Mouse (Mus musculus): Measurements from ENCODE around the gene Cap2. TPM values are rescaled to one million over a fixed set of nuclear protein-coding genes. Genes with fewer than 3 reads are reported as not detected.
A peak's percentile ranks its signal among the peaks of the same experiment; 100 is the strongest.

The Cap2 gene
- polyA plus RNA-seq, 1 experiment from 2014 or later, result 8.8 TPM

- H3K4me1 ChIP-seq (ENCODE audit: control insufficient read depth, insufficient read depth, low read length), result no peaks in the 10 kb centered on the region
These were observed 46.5 kb downstream of the Cap2 start for GRCm38 (mm10) chr13:46548132-46548531.

GRCm38 (mm10) chr13:46548600-46549179 is 47.0 kb downstream of the Cap2 start:
- Histone ChIP-seq H3K36me3 (replicated peaks; ENCODE audit: control insufficient read depth, insufficient read depth, low read depth, low read length) (no peaks in the 10 kb centered on the region), H3K9ac (replicated peaks; ENCODE audit: low read length) (no peak overlapping the region), H3K4me1 (ENCODE audit: control insufficient read depth, insufficient read depth, low read length) (no peaks in the 10 kb centered on the region), H3K4me2 (ENCODE audit: low read depth, low read length) (no peak overlapping the region), H3K27me3 (ENCODE audit: control insufficient read depth, insufficient read depth, low read length) (no peaks in the 10 kb centered on the region), H3K4me3 (ENCODE audit: low read depth, low read length) (no peak overlapping the region), H3K9me3 (replicated peaks; ENCODE audit: control insufficient read depth, low read length) (no peaks in the 10 kb centered on the region), H3K27ac (replicated peaks; ENCODE audit: low read depth, low read length) (no peak overlapping the region)
- no peak for DNase-seq (ENCODE audit: low spot score)
- WGBS, result 90% methylated on average over 5 of the region's 5 CpGs
- no peak for ATAC-seq (replicated peaks; ENCODE audit: insufficient number of reproducible peaks, low FRiP score, low TSS enrichment, low read depth)

More at GRCm38 (mm10) chr13:46548132-46548531, 46.5 kb downstream of the Cap2 start:
- no peaks in the 10 kb centered on the region for H3K9me3 ChIP-seq (replicated peaks; ENCODE audit: control insufficient read depth, low read length)
- H3K27ac ChIP-seq (replicated peaks; ENCODE audit: low read depth, low read length), result no peak overlapping the region
- ATAC-seq (replicated peaks; ENCODE audit: insufficient number of reproducible peaks, low FRiP score, low TSS enrichment, low read depth) (no peak), DNase-seq (ENCODE audit: low spot score) (no peak)
- H3K9ac ChIP-seq (replicated peaks; ENCODE audit: low read length), result no peak overlapping the region
- H3K4me2 ChIP-seq (ENCODE audit: low read depth, low read length), result no peak overlapping the region
- H3K4me3 ChIP-seq (ENCODE audit: low read depth, low read length), result no peak overlapping the region
- no peaks in the 10 kb centered on the region for H3K27me3 ChIP-seq (ENCODE audit: control insufficient read depth, insufficient read depth, low read length)
- 84% methylated on average over 8 of the region's 8 CpGs for WGBS
- no peaks in the 10 kb centered on the region for H3K36me3 ChIP-seq (replicated peaks; ENCODE audit: control insufficient read depth, insufficient read depth, low read depth, low read length)

GRCm38 (mm10) chr13:46550627-46551026 is 49.0 kb downstream of the Cap2 start:
- Histone ChIP-seq H3K4me3 (ENCODE audit: low read depth, low read length) (no peak overlapping the region), H3K27me3 (ENCODE audit: control insufficient read depth, insufficient read depth, low read length) (no peaks in the 10 kb centered on the region), H3K9me3 (replicated peaks; ENCODE audit: control insufficient read depth, low read length) (no peaks in the 10 kb centered on the region), H3K27ac (replicated peaks; ENCODE audit: low read depth, low read length) (no peak overlapping the region), H3K4me2 (ENCODE audit: low read depth, low read length) (no peak overlapping the region), H3K4me1 (ENCODE audit: control insufficient read depth, insufficient read depth, low read length) (no peaks in the 10 kb centered on the region), H3K9ac (replicated peaks; ENCODE audit: low read length) (no peak overlapping the region), H3K36me3 (replicated peaks; ENCODE audit: control insufficient read depth, insufficient read depth, low read depth, low read length) (no peaks in the 10 kb centered on the region)
- 85% methylated on average over 10 of the region's 10 CpGs for WGBS
- DNase-seq (ENCODE audit: low spot score) (no peak), ATAC-seq (replicated peaks; ENCODE audit: insufficient number of reproducible peaks, low FRiP score, low TSS enrichment, low read depth) (no peak)

GRCm38 (mm10) chr13:46554736-46555135 is 53.1 kb downstream of the Cap2 start:
- no peak for ATAC-seq (replicated peaks; ENCODE audit: insufficient number of reproducible peaks, low FRiP score, low TSS enrichment, low read depth)
- Histone ChIP-seq H3K9ac (replicated peaks; ENCODE audit: low read length) (no peak overlapping the region), H3K27ac (replicated peaks; ENCODE audit: low read depth, low read length) (no peak overlapping the region), H3K27me3 (ENCODE audit: control insufficient read depth, insufficient read depth, low read length) (no peaks in the 10 kb centered on the region), H3K9me3 (replicated peaks; ENCODE audit: control insufficient read depth, low read length) (no peaks in the 10 kb centered on the region), H3K4me3 (ENCODE audit: low read depth, low read length) (no peak overlapping the region), H3K4me1 (ENCODE audit: control insufficient read depth, insufficient read depth, low read length) (no peaks in the 10 kb centered on the region), H3K4me2 (ENCODE audit: low read depth, low read length) (no peak overlapping the region), H3K36me3 (replicated peaks; ENCODE audit: control insufficient read depth, insufficient read depth, low read depth, low read length) (no peaks in the 10 kb centered on the region)
- 77% methylated on average over 9 of the region's 9 CpGs for WGBS
- DNase-seq (ENCODE audit: low spot score), result no peak

- Histone ChIP-seq H3K27ac (replicated peaks; ENCODE audit: low read depth, low read length) (no peak overlapping the region), H3K4me3 (ENCODE audit: low read depth, low read length) (no peak overlapping the region), H3K4me2 (ENCODE audit: low read depth, low read length) (no peak overlapping the region), H3K4me1 (ENCODE audit: control insufficient read depth, insufficient read depth, low read length) (no peaks in the 10 kb centered on the region), H3K9ac (replicated peaks; ENCODE audit: low read length) (no peak overlapping the region), H3K27me3 (ENCODE audit: control insufficient read depth, insufficient read depth, low read length) (no peaks in the 10 kb centered on the region), H3K36me3 (replicated peaks; ENCODE audit: control insufficient read depth, insufficient read depth, low read depth, low read length) (no peaks in the 10 kb centered on the region), H3K9me3 (replicated peaks; ENCODE audit: control insufficient read depth, low read length) (no peaks in the 10 kb centered on the region)
- WGBS, result 61% methylated on average over 5 of the region's 5 CpGs
- DNase-seq (ENCODE audit: low spot score), result no peak
- no peak for ATAC-seq (replicated peaks; ENCODE audit: insufficient number of reproducible peaks, low FRiP score, low TSS enrichment, low read depth)
These were observed 64.3 kb downstream of the Cap2 start for GRCm38 (mm10) chr13:46565913-46566312.

GRCm38 (mm10) chr13:46569469-46569868 is 67.8 kb downstream of the Cap2 start:
- Histone ChIP-seq H3K27me3 (ENCODE audit: control insufficient read depth, insufficient read depth, low read length) (no peaks in the 10 kb centered on the region), H3K4me3 (ENCODE audit: low read depth, low read length) (no peak overlapping the region), H3K9ac (replicated peaks; ENCODE audit: low read length) (no peak overlapping the region), H3K36me3 (replicated peaks; ENCODE audit: control insufficient read depth, insufficient read depth, low read depth, low read length) (no peaks in the 10 kb centered on the region), H3K9me3 (replicated peaks; ENCODE audit: control insufficient read depth, low read length) (no peaks in the 10 kb centered on the region), H3K4me2 (ENCODE audit: low read depth, low read length) (no peak overlapping the region), H3K27ac (replicated peaks; ENCODE audit: low read depth, low read length) (no peak overlapping the region), H3K4me1 (ENCODE audit: control insufficient read depth, insufficient read depth, low read length) (no peaks in the 10 kb centered on the region)
- no peak for ATAC-seq (replicated peaks; ENCODE audit: insufficient number of reproducible peaks, low FRiP score, low TSS enrichment, low read depth)
- peak; percentile 15 for DNase-seq (ENCODE audit: low spot score)
- 81% methylated on average over 8 of the region's 8 CpGs for WGBS

GRCm38 (mm10) chr13:46571141-46571592 is 69.5 kb downstream of the Cap2 start:
- Histone ChIP-seq H3K4me3 (ENCODE audit: low read depth, low read length) (no peak overlapping the region), H3K9ac (replicated peaks; ENCODE audit: low read length) (no peak overlapping the region; the same call in 1 of the 2 replicates), H3K4me2 (ENCODE audit: low read depth, low read length) (peak overlapping the region; percentile 25), H3K4me1 (ENCODE audit: control insufficient read depth, insufficient read depth, low read length) (no peaks in the 10 kb centered on the region), H3K27me3 (ENCODE audit: control insufficient read depth, insufficient read depth, low read length) (no peaks in the 10 kb centered on the region), H3K36me3 (replicated peaks; ENCODE audit: control insufficient read depth, insufficient read depth, low read depth, low read length) (no peaks in the 10 kb centered on the region), H3K9me3 (replicated peaks; ENCODE audit: control insufficient read depth, low read length) (no peaks in the 10 kb centered on the region), H3K27ac (replicated peaks; ENCODE audit: low read depth, low read length) (no peak overlapping the region)
- 9% methylated on average over 12 of the region's 12 CpGs for WGBS
- ATAC-seq (replicated peaks; ENCODE audit: insufficient number of reproducible peaks, low FRiP score, low TSS enrichment, low read depth), result no peak
- peak; percentile 33 for DNase-seq (ENCODE audit: low spot score)

GRCm38 (mm10) chr13:46571961-46572647 is 70.5 kb downstream of the Cap2 start:
- 69% methylated on average over 11 of the region's 11 CpGs for WGBS
- Histone ChIP-seq H3K4me1 (ENCODE audit: control insufficient read depth, insufficient read depth, low read length) (no peaks in the 10 kb centered on the region), H3K4me2 (ENCODE audit: low read depth, low read length) (no peak overlapping the region), H3K9ac (replicated peaks; ENCODE audit: low read length) (no peak overlapping the region), H3K27me3 (ENCODE audit: control insufficient read depth, insufficient read depth, low read length) (no peaks in the 10 kb centered on the region), H3K36me3 (replicated peaks; ENCODE audit: control insufficient read depth, insufficient read depth, low read depth, low read length) (no peaks in the 10 kb centered on the region), H3K27ac (replicated peaks; ENCODE audit: low read depth, low read length) (no peak overlapping the region), H3K9me3 (replicated peaks; ENCODE audit: control insufficient read depth, low read length) (no peaks in the 10 kb centered on the region), H3K4me3 (ENCODE audit: low read depth, low read length) (no peak overlapping the region)
- ATAC-seq (replicated peaks; ENCODE audit: insufficient number of reproducible peaks, low FRiP score, low TSS enrichment, low read depth) (no peak), DNase-seq (ENCODE audit: low spot score) (no peak)

Measured in embryonic facial prominence, embryonic 11.5 days (tissue).